Mouse (Mus musculus) megakaryocyte, adult 5-6 weeks (primary cell): ENCODE measurements around the gene Ncoa1. TPM values are rescaled to one million over a fixed set of nuclear protein-coding genes. Genes with fewer than 3 reads are reported as not detected.
A peak's percentile ranks its signal among the peaks of the same experiment; 100 is the strongest.

Experiments used
- ATAC-seq: 2 replicates; pipeline ENCODE4 v1.8.0; 2016; ENCODE audit warnings: mild to moderate bottlenecking, inconsistent platforms; ENCODE audit not compliant: poor library complexity, severe bottlenecking
- total RNA-seq, 2 experiments: library from RNA; stranded (forward) in 1 of 2; stranded (reverse) in 1 of 2; fragments of 153-499, 151-499 nt in 1 of 2; fragments of 221-1000, 200-1000 nt in 1 of 2; gene quantifications; 2 replicates each; pipeline versions ENCODE4 v1.2.3 to v1.2.4; 2015 to 2017

Ncoa1 gene
- total RNA-seq (2015): 71.5 and 74.4 TPM in 2 replicates
- total RNA-seq (2017): 28.4 and 61.9 TPM in 2 replicates

DNA sequence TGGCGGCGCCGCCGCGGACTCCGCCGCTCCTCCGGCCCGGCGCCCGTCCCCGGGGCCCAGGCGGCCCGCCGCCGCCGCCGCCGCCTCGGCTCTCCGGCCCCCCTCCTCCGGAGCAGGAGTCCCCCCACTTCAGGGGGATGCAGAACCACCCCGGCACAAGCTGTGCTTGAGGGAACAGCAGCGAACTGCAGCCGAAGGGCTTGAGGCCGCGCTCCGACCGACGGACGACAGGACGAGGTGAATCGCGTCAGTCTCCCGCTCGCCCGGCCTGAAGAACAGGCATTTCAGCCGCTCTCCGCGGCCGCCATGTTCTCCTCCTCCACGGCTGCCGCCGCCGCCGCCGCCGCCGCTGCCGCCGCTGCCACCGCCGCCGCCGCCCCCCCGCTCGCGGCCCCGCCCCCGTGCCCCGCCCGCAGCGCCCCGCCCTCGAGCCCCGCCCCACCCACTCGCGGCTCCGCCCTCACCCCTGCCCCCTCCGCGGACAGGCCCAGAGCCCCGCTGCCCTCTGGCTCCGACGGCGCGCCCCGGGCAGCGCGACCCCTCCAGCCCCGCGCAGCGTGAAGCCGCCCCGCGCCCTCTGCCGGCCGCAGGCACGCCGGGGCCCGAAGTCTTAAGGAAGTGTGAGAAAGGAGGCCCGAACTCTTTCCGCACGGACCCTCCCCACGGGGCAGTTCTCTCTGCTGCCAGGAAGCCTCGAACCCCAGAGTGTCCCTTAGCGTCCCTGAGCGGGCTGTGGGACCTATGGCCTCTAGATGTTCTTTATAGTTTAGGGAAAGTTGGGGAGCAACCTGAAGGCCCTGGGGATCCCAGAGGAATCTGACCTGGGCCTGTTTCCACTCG lies at the start of gene Ncoa1:
Ncoa1 (minus strand) TSS at position 351 of the 840 bp plus-strand sequence.
- peak; percentile 90 for ATAC-seq

DNA sequence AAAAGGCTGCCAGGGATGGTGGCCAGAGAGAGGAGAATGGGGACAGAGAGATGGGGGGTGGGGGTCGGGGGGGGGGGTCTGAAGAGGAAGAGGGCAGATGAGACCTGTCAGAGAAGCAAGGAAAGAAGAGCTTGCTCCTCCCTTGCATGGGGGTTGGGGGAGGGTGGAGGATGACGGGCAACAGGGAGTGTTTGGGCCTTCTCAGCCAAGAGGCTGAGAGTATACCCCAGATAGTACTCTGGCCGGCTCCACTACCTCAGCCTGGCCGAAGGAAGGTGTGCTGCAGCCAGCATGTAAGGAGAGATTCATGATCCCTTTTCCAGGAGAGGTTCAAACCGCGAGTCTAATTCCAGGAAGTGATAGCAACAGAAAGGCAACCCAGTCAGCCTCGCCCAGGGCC lies 47.6 kb upstream of the Ncoa1 start:
- ATAC-seq: no peak

DNA sequence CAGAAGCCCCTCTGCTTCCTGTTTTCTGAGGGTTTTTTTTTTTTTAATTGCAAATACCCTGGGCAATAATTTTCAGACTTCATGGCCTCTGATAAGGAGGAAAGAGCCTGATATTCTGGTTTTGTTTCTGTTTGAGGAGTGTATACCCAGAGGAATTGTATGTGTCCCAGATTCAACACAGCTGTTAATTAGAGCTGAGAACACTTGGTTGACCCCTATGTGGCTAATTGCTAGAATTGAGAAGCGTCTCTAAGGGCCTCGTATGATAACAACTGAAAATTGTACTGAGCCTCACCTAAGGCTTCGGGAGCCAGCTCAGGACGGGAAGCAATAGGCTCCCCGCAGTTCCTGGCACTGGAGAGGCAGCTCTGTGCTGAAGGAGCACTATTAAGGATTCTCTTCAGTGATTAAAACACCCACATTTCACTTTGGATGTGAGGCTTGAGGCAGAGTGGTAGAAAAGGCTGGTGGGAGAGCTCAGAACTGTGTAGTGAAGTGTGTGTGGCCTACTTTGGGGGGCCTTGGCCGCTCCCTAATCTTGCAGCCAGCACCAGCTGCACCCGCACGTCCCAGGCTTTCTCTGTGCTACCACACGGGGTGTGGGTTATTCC lies 46.8 kb upstream of the Ncoa1 start:
- no peak for ATAC-seq

DNA sequence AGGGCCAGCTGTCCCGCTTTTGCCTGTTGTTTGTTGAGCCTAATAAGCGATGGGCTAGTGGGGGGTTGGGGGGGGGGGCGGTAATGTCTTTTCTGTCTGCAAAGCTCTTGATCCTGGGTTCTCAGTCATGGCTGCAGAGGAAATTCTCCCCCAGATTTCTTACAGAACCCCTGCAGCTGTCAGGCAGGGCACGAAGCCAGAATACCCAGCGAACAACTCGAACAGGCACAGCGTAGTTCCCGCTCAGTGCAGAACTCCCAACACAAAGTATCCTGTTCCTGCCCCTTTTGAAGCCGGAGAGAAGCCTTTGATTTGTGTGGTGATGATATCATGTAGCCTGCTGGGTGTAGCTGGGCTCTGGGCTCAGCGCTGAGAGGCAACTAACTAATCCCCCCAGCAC lies 46.2 kb upstream of the Ncoa1 start:
- no peak for ATAC-seq

DNA sequence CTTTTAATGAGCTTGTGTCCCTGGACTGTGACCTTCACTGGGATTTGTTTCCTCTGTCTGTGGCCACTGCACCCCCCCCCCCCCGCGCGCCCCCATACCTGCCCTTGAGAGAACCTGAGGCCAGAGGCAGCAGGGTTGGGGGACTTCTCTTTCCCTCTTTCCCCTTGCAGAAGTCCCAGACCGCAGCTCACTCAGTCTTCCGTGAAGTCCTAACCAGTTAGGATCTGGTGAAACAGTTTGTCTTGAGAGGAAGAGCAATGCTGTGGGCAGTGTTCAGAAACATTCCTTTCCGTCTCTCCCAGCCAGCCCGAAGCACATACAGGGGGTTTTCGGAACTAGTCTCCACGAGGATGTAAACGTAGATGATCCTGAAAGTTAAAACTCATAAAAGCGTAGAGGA lies 42.0 kb upstream of the Ncoa1 start:
- no peak for ATAC-seq

DNA sequence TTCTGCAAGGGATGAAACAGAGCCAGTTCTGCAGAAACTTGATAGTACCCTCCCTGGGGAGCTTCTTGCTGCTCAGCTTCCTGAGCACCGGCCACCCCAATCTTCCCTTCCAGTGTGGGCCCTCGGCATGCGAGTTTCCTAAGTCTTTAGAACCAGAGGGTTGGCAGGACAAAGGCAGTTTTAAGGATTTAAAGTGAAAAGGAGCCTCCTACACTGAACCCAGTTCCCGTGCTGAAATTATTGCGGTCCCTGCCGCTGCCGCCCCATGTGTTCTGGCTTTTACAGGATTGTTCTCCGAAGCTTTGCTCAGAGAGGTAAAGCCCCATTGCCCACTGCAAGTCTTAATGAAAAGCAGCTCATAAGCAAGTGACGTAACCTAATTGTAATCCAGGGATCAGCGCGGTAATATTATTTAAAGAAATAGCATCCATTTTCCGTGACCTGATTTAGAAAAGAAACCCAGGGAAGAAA lies 32.6 kb upstream of the Ncoa1 start:
- ATAC-seq: no peak

DNA sequence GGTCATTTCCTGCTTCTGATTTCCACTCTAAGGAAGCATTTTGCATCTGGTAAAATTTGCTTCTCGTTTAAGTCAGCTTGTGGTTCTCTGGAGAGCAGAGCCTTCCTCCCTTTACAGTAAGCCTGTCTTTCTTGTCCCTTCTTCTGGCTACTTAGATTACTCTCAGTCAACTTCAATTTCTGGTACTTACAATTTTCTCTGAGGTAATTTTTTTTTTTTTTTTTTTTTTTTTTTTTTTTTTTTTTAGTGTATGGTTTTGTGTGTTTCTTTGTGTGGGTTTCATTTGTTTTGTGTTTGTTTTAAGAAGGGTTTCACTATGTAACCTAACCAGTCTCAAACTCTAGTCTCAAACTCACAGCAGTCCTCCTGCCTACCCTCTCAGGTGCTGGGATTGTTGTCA lies 31.2 kb upstream of the Ncoa1 start:
- ATAC-seq: no peak

DNA sequence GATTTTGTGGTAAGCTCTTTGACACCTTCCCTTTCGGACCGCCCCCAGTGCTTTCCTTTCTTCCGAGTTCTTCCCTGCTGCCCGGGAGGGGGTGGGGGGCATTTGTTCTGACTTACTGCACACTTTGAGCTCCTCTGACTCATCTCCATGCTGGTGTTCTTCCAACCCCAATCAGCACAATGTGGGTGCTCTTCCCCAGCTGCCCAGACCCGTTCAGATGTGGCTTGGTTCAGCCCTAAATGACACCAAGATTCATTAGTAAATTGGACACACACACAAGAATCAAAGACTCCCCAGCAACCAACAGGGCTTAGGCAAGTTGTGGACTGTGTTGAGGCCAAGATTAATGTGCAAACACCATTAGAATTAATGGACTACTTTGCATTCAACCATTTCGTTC lies 30.5 kb upstream of the Ncoa1 start:
- no peak for ATAC-seq

DNA sequence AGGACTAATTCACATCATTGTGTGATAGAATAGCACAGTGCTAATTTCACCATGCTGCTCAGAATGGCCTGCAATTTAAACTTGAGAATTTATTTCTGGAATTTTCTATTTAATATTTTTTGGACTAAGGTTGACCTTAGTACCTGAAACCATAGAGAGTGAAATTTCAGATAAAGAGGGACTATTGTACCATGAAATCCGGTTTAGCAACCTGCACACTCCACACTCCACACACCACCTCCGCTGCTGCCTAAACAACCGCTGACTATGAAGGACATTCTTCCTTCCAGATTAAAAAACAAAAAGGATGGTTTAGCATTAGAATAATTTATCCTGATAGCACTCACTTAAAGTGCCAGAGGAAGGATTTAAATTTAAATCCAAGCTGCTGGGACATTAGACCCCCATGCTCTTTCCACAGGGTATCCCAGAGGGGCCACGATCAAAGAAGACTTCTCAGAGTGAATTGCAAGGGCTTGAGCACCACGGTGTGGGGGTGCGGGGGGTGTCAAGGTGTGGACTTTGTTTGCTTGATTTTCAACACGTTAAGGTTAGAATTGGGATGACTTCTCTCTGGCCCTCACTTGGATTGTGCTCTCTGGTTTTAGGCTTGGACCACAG lies 29.9 kb upstream of the Ncoa1 start:
- ATAC-seq: no peak

DNA sequence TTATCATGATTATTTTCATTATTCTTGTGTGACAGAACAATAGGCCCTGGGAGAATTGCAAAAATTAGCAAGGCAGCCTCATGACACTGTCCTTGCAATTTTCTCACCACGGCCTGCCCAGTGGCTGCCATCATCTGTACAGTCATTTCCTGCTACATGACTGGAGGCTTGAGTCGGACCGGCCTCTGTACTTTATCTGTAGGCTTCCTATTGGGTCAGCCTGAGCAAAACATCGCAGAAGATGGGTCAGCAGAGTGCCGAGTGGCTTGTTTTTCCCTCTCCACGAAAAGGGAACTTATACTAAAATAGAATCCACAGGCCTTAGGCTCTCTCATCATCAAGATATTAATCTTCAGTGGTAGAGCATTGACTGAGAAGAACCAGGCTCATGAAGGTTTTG lies 28.3 kb upstream of the Ncoa1 start:
- peak; percentile 49 for ATAC-seq

DNA sequence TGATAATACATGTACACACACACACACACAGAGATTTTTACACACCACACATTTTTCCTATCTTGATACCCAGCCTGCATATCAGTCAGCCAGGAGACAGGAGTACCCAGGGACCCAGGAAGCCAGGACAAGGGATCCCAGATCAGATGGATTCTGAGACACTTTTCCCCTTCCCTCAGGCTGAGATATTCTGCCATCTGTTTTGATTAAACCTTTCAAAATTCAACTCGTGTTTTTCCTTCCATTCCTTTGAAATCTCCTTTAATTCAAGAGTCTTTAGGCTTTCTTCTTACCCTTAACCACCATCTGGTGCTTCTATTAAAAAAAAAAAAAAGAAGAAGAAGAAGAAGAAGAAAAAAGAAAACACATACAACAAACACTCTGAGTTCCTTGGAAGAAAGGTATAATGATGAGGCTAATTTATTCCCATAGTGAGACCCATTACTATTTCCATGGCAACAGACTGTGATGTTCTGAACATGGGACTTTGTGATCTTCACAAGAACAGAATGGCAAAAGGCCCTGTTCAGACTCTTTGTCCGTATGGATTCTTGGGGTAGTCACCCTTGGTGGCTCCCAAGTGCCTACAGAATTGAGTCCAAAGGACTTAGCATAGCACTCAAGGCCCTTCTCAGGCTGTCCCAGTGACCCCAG lies 26.8 kb upstream of the Ncoa1 start:
- no peak for ATAC-seq

DNA sequence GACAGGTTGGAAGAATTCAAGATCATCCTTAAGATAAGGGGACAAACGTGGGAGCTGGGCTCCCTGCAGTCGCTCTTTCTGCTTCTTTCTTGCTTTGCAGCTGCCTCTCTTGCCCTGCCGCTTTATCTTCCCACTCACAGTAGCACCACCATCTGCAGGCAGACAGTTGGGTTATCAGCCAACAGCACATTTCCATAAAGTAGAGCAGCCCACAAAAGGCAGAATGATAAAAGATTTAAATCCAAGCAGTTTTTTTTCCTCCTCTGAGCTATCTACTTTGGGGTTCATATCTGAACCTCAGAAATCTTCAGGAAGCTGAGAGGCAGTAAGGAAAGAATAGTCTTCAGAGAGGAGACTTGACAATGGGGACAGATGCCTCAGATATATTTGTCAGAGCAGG lies 24.9 kb upstream of the Ncoa1 start:
- no peak for ATAC-seq

DNA sequence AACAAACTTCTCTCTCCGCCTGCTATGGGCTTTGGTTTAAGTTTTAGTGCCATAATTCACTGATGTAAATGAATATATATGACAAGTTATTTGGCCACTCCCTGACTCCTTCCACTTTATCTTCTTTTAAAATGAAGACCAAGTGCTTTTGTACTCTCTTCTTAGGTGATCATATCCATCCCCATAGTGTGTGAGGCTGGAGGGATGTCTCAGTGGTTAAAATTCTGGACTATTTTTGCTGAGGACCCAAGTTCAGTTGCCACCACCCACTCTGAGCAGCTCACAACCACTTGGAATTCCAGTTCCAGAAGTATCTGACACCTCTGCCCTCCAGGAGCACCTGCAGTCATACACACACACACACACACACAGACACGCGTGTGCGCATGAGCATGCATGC lies 23.5 kb upstream of the Ncoa1 start:
- ATAC-seq: no peak

DNA sequence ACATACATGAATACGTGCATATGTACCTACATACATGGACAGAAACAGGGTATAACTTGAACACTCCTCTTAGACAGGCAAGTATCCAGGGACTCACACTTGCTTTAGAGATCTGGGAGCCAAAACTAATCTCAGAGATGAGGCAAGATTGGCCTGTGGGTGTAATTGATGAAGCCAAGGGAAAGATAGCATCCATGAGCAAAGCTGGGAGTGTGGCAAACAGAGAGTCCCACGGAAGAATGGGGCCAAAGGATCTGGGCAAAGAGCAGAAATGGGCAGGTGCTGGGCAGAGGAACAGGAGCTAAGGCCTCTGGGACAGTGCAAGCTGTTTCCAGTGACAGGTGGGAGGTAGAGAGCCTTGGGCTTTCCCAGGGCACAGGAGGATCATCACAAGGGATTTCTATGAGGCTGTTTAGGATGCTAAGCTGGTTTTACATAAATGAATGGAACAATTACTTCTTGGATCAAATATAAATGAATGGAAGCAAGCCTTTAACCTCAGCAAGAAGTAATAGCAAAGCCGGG lies 22.7 kb upstream of the Ncoa1 start:
- ATAC-seq: no peak

DNA sequence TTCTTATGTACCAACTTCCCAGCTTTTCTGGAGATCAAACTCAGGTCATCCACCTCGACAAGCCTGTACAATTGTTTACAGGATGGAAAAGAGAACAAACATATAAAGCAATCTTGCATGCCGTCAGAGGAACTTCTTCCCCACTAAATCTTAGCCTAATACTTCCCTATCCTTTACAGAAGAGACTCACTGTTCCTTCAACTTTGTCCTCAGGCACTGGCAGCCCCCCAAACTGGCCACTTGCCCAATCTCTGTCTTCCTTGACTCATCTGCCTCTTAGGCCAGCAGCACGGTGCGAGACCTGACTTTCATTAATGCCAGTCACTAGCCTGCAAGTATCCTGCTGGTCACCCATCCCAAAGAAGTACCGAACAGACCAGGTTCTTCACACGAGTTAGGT lies 11.4 kb upstream of the Ncoa1 start:
- ATAC-seq: no peak

DNA sequence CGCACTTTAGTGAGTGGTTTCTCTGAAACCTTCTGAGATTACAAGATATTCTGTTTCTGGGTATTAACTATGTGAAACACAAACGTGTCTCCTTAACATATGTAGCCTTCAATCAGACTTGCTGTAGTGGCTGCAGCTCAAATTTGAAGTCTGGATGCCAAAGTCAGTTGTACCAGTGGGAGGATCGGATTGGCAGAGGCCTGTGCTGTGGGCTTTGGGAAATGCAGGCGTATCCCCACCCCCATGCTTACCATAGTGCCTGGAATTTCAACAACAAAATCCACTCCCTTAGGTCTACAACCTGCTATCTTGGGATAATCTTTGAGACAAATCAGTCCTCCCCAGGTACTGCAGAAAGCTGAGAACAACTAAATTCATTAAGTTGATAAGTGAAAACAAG lies 6.4 kb upstream of the Ncoa1 start:
- no peak for ATAC-seq

DNA sequence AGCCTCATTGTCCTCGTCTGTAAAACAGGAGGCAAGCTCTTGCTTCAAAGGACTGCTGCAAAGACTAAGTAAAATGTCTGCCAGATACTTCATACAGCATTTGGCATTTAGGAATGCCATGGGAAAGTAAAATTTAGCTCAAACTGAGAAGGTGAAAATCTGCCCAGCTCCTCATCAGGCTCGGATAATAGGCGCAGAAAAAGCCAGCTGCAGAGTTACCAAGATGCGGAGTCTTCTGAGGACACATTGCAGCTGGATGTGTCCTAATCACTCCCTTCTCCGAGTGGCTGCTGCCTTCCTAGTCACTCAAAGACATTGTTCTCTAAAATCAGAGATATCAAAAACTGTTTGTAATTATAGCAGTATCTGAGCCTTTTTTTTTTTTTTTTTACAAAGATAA lies 4.7 kb upstream of the Ncoa1 start:
- no peak for ATAC-seq

DNA sequence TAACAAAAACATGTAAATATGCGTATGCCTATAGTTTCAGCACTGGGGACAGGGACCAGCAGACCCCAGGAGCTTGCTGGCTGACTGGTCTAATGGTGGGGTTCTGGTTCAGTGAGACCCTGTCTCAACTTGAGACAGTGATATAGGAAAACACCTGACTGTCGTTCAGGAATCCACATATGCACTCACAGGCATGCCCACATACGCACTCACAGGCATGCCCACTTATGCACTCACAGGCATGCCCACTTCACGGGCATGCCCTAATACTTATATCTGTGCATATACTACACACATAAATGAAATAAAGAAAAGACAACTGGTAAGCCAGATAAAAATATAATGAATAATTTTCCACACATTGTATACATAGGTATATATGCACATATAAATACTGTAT lies 3.3 kb upstream of the Ncoa1 start:
- no peak for ATAC-seq

DNA sequence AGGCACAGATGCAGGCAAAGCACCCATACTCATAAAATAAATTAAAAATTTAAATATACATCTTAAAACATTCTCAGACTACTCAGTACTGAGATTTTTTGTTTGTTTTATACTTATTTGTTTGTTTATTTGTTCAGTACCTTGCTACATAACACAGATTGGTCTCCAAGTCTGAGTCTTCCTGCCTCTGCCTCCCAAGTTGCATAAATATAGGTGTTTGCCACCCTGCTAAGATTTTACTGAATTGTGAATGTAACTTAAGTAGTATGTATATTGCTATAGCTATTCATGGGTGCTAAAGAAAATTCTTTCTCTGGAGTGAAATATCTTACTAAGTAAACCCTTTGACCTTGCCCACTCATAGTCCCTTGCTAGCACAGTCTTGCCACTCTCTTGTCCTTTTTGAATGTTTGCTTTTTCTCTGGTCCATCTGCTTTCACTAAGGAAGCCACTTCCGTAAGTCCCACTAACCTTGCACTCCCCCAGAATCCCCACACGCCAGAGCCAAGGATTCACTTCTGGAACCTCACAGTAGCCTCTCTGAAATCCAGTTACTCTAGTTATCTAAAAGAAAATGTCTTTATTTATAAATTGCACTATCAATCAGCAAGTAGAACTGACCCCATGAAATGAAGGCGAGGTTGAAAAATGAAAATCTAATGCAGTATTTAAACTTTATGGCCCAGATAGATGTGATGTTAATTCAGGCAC lies 2.3 kb upstream of the Ncoa1 start:
- ATAC-seq: no peak

DNA sequence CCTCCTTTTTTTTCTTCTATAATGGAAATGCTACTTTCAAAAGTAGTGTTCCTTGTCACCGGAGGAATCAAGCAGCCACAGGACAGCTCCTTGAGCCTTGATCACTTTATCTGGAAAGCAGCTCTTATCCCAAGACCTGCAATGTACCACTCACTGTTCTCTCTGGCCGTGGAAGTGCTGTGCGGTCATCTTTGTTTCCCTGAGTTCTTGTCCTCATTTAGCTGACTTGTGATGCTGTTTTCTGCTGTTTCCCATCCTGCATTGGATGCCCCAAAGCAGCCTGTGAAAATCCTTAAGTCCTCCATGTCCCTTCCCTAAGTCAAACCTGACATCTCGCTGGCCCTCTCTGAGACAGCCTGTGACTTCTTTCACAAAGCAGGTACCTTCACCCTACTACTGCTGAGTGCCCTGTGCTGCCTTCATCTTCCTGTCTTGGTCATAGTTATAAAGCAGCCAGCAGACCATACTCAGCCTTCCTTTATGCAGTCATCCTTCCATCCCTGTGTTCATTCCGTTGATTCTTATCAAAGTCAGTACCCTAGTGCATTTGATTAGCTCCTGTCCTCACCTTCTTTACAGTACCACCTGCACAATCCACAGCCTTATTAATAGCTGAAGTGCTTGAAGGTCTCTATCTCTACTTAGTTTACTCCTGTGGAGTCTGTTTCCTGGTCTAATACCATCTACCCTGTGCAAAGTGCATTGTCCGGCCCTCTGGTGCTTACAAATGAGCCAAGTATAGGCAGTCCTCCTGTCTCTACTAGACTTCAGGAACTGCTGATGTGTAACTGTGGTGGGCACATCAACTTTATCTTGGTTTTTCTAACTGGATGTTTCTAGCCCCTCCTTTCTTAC lies 1.2 kb upstream of the Ncoa1 start:
- ATAC-seq: no peak
